Mouse (Mus musculus): ENCODE measurements at regions not wholly inside any gene's neighbourhood (a gene's known extent, or its start where the extent isn't known, plus 50 kb on each side); places are given as distances from the start of the nearest gene placed in this dataset.
"Not testable (repeated sequence)": the region's sequence is repeated elsewhere in the genome, so short reads cannot be mapped to it uniquely, and the experiment has no call there.

DNA sequence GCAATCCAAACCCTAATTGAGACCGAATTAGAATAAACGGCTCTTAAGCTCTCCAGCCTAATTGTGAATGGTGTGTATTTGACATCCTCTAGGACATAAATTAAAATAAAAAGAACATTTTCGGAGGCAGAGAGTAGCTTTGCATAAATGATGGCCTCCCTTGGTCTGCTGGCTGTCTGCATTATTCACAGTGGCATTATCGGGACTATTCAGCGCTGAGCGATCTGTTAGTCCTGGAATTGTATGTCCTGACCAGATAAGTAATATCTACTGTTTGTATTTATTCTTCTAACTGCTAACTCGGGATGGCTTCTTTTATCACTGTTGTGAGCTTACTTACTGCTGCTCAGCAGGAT, 299.6 kb downstream of the Chl1 start:
- Histone ChIP-seq H3K27ac (replicated peaks) (peak overlapping the region; percentile 61), H3K27me3 (no peaks in the 10 kb centered on the region), H3K4me3 (peak overlapping the region; percentile 24), H3K4me1 (peaks cover 22% of the 10 kb centered on the region), H3K36me3 (no peaks in the 10 kb centered on the region), H3K9me3 (no peaks in the 10 kb centered on the region), H3K4me2 (replicated peaks) (peak overlapping the region; percentile 43), H3K9ac (replicated peaks) (peak overlapping the region; percentile 9)
- ATAC-seq (replicated peaks), result peak; percentile 59
- 2% methylated on average over 7 of the region's 7 CpGs for WGBS

DNA sequence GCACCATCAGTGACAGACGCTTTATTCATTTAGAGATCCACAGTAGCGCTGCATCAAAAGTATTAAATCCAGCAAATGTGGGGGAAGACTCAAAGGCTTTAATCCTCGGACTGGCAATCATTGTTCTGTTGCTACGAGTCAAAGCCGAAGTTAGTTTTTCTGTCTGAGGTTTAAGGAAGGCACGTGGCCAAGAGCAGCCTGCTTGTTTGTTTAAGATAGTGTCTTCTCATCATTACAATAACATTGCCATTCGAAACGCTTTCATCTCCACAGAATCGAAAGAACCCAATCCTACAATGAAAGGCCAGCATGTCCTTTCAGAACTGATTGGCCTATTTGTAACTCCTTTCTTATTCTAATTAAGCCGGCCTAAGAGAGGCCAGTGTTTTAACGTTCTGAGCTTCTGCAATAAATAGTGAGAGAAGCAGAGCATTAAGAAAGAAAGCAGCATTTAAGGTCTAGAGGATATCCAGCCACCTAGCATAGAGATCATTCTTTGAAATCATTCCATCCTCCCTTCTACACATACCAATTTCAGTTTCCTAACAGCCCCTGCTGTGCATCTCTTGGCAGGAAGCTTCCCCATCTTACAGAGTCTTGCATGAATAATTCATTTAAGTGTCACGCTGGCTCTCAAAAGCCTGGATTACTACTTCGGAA, 300.1 kb downstream of the Chl1 start:
- no peaks in the 10 kb centered on the region for H3K36me3 ChIP-seq
- under 1% methylated on average over 13 of the region's 13 CpGs for whole genome bisulfite sequencing
- H3K9ac ChIP-seq (replicated peaks), result peak overlapping the region; percentile 9
- H3K27me3 ChIP-seq, result no peaks in the 10 kb centered on the region
- peak; percentile 89 for ATAC-seq (replicated peaks)
- peaks cover 22% of the 10 kb centered on the region for H3K4me1 ChIP-seq
- peak overlapping the region; percentile 61 for H3K27ac ChIP-seq (replicated peaks)
- H3K4me3 ChIP-seq, result peak overlapping the region; percentile 24
- no peaks in the 10 kb centered on the region for H3K9me3 ChIP-seq
- peak overlapping the region; percentile 43 for H3K4me2 ChIP-seq (replicated peaks)

- not testable (repeated sequence) for H3K9me3 ChIP-seq; H3K27me3 ChIP-seq; H3K36me3 ChIP-seq; H3K27ac ChIP-seq (replicated peaks); H3K9ac ChIP-seq (replicated peaks); H3K4me2 ChIP-seq (replicated peaks); ATAC-seq (replicated peaks); H3K4me1 ChIP-seq; H3K4me3 ChIP-seq
- 80% methylated on average over 5 of the region's 5 CpGs for WGBS
Observed at GRCm38 (mm10) chr6:103816396-103816795, 306.0 kb downstream of the Chl1 start.

DNA sequence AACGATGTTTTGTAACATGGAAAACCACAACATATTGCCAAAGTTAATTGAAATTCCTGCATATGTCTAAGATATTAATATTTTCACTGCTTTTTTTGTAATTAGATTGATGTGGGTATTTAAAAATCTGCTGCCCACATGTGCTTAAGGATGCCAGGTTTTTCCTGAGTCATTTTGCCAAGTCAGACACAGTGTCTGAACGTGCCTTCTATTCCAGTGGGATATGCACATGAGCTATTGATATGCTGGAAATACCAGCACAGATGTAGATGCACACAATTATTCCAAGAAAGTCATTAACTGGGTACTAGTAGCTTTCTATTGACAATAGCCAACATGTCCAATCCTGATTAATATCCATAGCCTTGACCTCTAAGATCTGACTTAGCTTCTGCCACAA, 315.7 kb downstream of the Chl1 start:
- no peaks in the 10 kb centered on the region for H3K9me3 ChIP-seq
- no peaks in the 10 kb centered on the region for H3K4me1 ChIP-seq
- H3K27ac ChIP-seq (replicated peaks), result no peak overlapping the region
- no peak overlapping the region for H3K9ac ChIP-seq (replicated peaks)
- no peak for ATAC-seq (replicated peaks)
- no peaks in the 10 kb centered on the region for H3K27me3 ChIP-seq
- H3K36me3 ChIP-seq, result no peaks in the 10 kb centered on the region
- no peak overlapping the region for H3K4me2 ChIP-seq (replicated peaks)
- no peak overlapping the region for H3K4me3 ChIP-seq
- 56% methylated on average over 2 of the region's 2 CpGs for WGBS

GRCm38 (mm10) chr6:103827623-103828022, 317.2 kb downstream of the Chl1 start:
- Histone ChIP-seq H3K27ac (replicated peaks) (no peak overlapping the region), H3K9ac (replicated peaks) (no peak overlapping the region), H3K9me3 (no peaks in the 10 kb centered on the region), H3K4me2 (replicated peaks) (no peak overlapping the region), H3K27me3 (no peaks in the 10 kb centered on the region), H3K4me3 (no peak overlapping the region), H3K4me1 (no peaks in the 10 kb centered on the region), H3K36me3 (no peaks in the 10 kb centered on the region)
- ATAC-seq (replicated peaks), result no peak
- 90% methylated on average over 3 of the region's 3 CpGs for WGBS

DNA sequence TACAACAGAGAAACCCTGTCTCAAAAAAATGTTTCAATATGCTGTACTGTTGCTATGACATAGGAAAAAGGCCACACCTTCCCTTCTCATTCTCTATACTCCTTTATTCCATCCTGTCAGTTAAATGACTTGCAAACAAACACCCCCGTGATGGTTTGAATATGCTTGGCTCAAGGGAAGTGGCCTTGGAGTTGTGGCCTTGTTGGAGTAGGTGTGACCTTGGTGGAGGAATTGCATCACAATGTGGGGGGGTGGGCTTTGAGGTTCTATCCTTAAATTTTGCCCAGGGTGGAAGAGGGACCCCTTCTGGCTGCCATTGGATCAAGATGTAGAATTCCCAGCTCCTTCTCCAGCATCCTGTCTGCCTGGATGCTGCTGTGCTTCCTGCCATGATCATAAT, 318.5 kb downstream of the Chl1 start:
- Histone ChIP-seq H3K4me3 (no peak overlapping the region), H3K4me2 (replicated peaks) (no peak overlapping the region), H3K9me3 (no peaks in the 10 kb centered on the region), H3K9ac (replicated peaks) (no peak overlapping the region), H3K36me3 (no peaks in the 10 kb centered on the region), H3K27me3 (no peaks in the 10 kb centered on the region), H3K27ac (replicated peaks) (no peak overlapping the region), H3K4me1 (no peaks in the 10 kb centered on the region)
- WGBS, result 93% methylated on average over 1 of the region's 1 CpGs
- no peak for ATAC-seq (replicated peaks)

DNA sequence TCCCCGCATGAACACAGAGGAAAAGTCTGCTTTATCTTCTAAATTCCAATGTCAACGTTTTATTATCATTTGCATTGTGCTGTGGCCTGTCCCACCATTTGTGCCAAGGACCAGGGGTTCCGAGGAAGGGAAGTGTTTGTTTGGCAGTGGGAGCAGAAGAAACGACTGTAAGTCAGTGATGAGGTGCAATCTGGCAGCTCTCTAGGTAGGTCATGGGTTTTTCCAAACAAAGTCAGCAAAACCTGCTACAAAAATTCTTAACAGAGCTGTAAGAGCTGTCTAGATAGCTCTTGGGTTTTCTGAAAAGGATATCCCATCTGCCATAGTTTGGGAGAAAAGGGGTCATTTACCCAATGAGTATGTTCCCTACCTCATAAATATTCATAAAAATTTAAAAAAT, 321.9 kb downstream of the Chl1 start:
- Histone ChIP-seq H3K36me3 (no peaks in the 10 kb centered on the region), H3K4me2 (replicated peaks) (no peak overlapping the region), H3K4me1 (no peaks in the 10 kb centered on the region), H3K4me3 (no peak overlapping the region), H3K27me3 (no peaks in the 10 kb centered on the region), H3K9ac (replicated peaks) (no peak overlapping the region), H3K9me3 (no peaks in the 10 kb centered on the region), H3K27ac (replicated peaks) (no peak overlapping the region)
- no peak for ATAC-seq (replicated peaks)
- WGBS, result 74% methylated on average over 4 of the region's 4 CpGs

GRCm38 (mm10) chr6:103832808-103833207, 322.4 kb downstream of the Chl1 start:
- Histone ChIP-seq H3K4me1 (no peaks in the 10 kb centered on the region), H3K9ac (replicated peaks) (no peak overlapping the region), H3K4me2 (replicated peaks) (no peak overlapping the region), H3K4me3 (no peak overlapping the region), H3K27ac (replicated peaks) (no peak overlapping the region), H3K36me3 (no peaks in the 10 kb centered on the region), H3K27me3 (no peaks in the 10 kb centered on the region), H3K9me3 (no peaks in the 10 kb centered on the region)
- ATAC-seq (replicated peaks), result no peak
- WGBS, result 73% methylated on average over 9 of the region's 9 CpGs

GRCm38 (mm10) chr6:103833501-103834132, 323.2 kb downstream of the Chl1 start:
- Histone ChIP-seq H3K27me3 (no peaks in the 10 kb centered on the region), H3K4me2 (replicated peaks) (no peak overlapping the region), H3K4me3 (no peak overlapping the region), H3K36me3 (no peaks in the 10 kb centered on the region), H3K9me3 (no peaks in the 10 kb centered on the region), H3K9ac (replicated peaks) (no peak overlapping the region), H3K27ac (replicated peaks) (no peak overlapping the region), H3K4me1 (no peaks in the 10 kb centered on the region)
- ATAC-seq (replicated peaks), result peak; percentile 82
- 49% methylated on average over 16 of the region's 16 CpGs for WGBS

GRCm38 (mm10) chr6:103834726-103835229, 324.4 kb downstream of the Chl1 start:
- no peak overlapping the region for H3K4me3 ChIP-seq
- H3K4me2 ChIP-seq (replicated peaks), result no peak overlapping the region
- H3K4me1 ChIP-seq, result no peaks in the 10 kb centered on the region
- no peaks in the 10 kb centered on the region for H3K36me3 ChIP-seq
- ATAC-seq (replicated peaks), result 0 out of 2 replicates have a peak, but pooled peaks have one; percentile 46
- WGBS, result 75% methylated on average over 8 of the region's 8 CpGs
- no peaks in the 10 kb centered on the region for H3K27me3 ChIP-seq
- H3K27ac ChIP-seq (replicated peaks), result no peak overlapping the region
- no peaks in the 10 kb centered on the region for H3K9me3 ChIP-seq
- H3K9ac ChIP-seq (replicated peaks), result no peak overlapping the region

DNA sequence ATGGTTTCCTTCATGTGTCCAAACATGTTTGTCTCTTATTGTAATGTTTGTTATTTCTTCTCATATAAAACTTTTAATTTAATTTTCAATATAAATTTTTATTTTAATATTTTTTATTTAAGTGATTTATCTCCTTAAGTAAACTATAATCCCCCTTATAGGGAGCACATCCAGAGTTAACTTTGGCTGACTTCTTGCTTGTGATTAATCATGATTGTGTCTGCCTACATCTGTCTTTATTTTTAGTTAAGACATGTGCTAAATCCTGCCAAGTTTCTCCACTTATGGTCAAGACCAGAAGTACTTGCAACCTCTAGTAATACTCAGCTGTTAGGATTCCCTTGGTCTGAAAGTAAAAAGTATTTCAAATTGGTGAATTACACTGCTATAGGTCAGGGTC, 349.4 kb downstream of the Chl1 start:
- no peak for ATAC-seq (replicated peaks)
- Histone ChIP-seq H3K9ac (replicated peaks) (no peak overlapping the region), H3K4me1 (no peaks in the 10 kb centered on the region), H3K27me3 (no peaks in the 10 kb centered on the region), H3K9me3 (no peaks in the 10 kb centered on the region), H3K36me3 (no peaks in the 10 kb centered on the region), H3K4me3 (no peak overlapping the region), H3K27ac (replicated peaks) (no peak overlapping the region), H3K4me2 (replicated peaks) (no peak overlapping the region)

GRCm38 (mm10) chr6:103893455-103893854, 383.1 kb downstream of the Chl1 start:
- Histone ChIP-seq H3K4me1 (no peaks in the 10 kb centered on the region), H3K9ac (replicated peaks) (no peak overlapping the region), H3K9me3 (no peaks in the 10 kb centered on the region), H3K4me3 (no peak overlapping the region), H3K27ac (replicated peaks) (no peak overlapping the region), H3K27me3 (no peaks in the 10 kb centered on the region), H3K4me2 (replicated peaks) (no peak overlapping the region), H3K36me3 (no peaks in the 10 kb centered on the region)
- 34% methylated on average over 3 of the region's 3 CpGs for WGBS
- peak; percentile 55; the same call in 1 of the 2 replicates for ATAC-seq (replicated peaks)

GRCm38 (mm10) chr6:103924504-103924903, 414.1 kb downstream of the Chl1 start:
- Histone ChIP-seq H3K36me3 (no peaks in the 10 kb centered on the region), H3K4me3 (no peak overlapping the region), H3K27ac (replicated peaks) (no peak overlapping the region), H3K9me3 (no peaks in the 10 kb centered on the region), H3K9ac (replicated peaks) (no peak overlapping the region), H3K27me3 (no peaks in the 10 kb centered on the region), H3K4me1 (no peaks in the 10 kb centered on the region), H3K4me2 (replicated peaks) (no peak overlapping the region)
- ATAC-seq (replicated peaks), result no peak
- 81% methylated on average over 1 of the region's 1 CpGs for WGBS

Measured in forebrain, embryonic 15.5 days (tissue).